Mouse (Mus musculus) ES-E14 (cell line): Measurements from ENCODE around the gene Zp2. TPM values are rescaled to one million over a fixed set of nuclear protein-coding genes. Genes with fewer than 3 reads are reported as not detected.

Experiments
- DNase-seq: peaks from one replicate; pipeline ENCODE4 v3.0.0-alpha.2; 2013; ENCODE audit warnings: low read depth, low spot score
- H3K27ac ChIP-seq: 2 replicates; pipeline ENCODE4 v1.5.1; 2012; ENCODE audit warnings: low read depth, mild to moderate bottlenecking, low read length, moderate library complexity, mixed read lengths; ENCODE audit not compliant: poor library complexity, insufficient read depth, severe bottlenecking
- H3K36me3 ChIP-seq: 2 replicates; pipeline ENCODE4 v1.6.1; 2012; ENCODE audit warnings: mild to moderate bottlenecking, low read length, moderate library complexity, mixed read lengths; ENCODE audit not compliant: control insufficient read depth, poor library complexity, insufficient read depth, severe bottlenecking
- H3K4me1 ChIP-seq, 2 experiments: fragments of 150-350 bp in 1 of 2; sonication (generic) in 1 of 2; 2 replicates each; pipeline ENCODE4 v1.6.1; 2012; ENCODE audit warnings: low read length in 2 of 2, mild to moderate bottlenecking in 1 of 2, mixed read lengths in 1 of 2; ENCODE audit not compliant: control insufficient read depth in 2 of 2, insufficient read depth in 2 of 2, poor library complexity in 1 of 2
- H3K4me3 ChIP-seq, 2 experiments: fragments of 150-350 bp in 1 of 2; sonication (generic) in 1 of 2; 2 replicates each; pipeline ENCODE4 v1.5.1; 2012; ENCODE audit warnings: low read length in 2 of 2, low read depth in 1 of 2, mild to moderate bottlenecking in 1 of 2, mixed read lengths in 1 of 2; ENCODE audit not compliant: insufficient read depth in 1 of 2, poor library complexity in 1 of 2, severe bottlenecking in 1 of 2
- H3K9ac ChIP-seq: 2 replicates; pipeline ENCODE4 v1.6.1; 2012; ENCODE audit warnings: low read depth, mild to moderate bottlenecking, low read length, mixed read lengths; ENCODE audit not compliant: poor library complexity, insufficient read depth, severe bottlenecking
- H3K9me3 ChIP-seq: fragments of 150-350 bp; sonication (generic); 2 replicates; pipeline ENCODE4 v1.6.1; 2012; ENCODE audit warnings: low read depth, mild to moderate bottlenecking, low read length; ENCODE audit not compliant: control insufficient read depth, insufficient read depth
- CHD2 ChIP-seq: IDR thresholded peaks from 2 replicates; pipeline ENCODE4 v1.6.1; 2014; ENCODE audit warnings: mild to moderate bottlenecking, low read depth, low read length, inconsistent platforms
- HCFC1 ChIP-seq: IDR thresholded peaks from 2 replicates; pipeline ENCODE4 v1.6.1; 2012; ENCODE audit warnings: low read length, inconsistent platforms, borderline replicate concordance; ENCODE audit not compliant: insufficient read depth
- MAFK ChIP-seq: IDR thresholded peaks from 2 replicates; pipeline ENCODE4 v1.6.1; 2014; ENCODE audit warnings: mild to moderate bottlenecking, low read depth, low read length, inconsistent platforms; ENCODE audit not compliant: insufficient read depth
- ZC3H11A ChIP-seq: IDR thresholded peaks from 2 replicates; pipeline ENCODE4 v1.6.1; 2012; ENCODE audit warnings: low read depth, mild to moderate bottlenecking, inconsistent platforms, low read length, borderline replicate concordance
- ZNF384 ChIP-seq: IDR thresholded peaks from 2 replicates; pipeline ENCODE4 v1.6.1; 2012; ENCODE audit warnings: low read depth, low read length, inconsistent platforms
- in situ Hi-C, 2 experiments: fragments of 600-800 bp; cut with MboI; formaldehyde crosslinking; loops; one replicate each; pipeline ENCODE4 v1.15.1; 2025; ENCODE audit warnings: low sequenced_read_pairs in 2 of 2, inconsistent platforms in 1 of 2; ENCODE audit not compliant: unreplicated experiment in 2 of 2
- total RNA-seq: library from RNA; depleted of rRNA; stranded (reverse); fragments of 300-350 nt; gene quantifications from 2 replicates; pipeline ENCODE4 v1.2.3, GENCODE M21; 2012

The Zp2 gene
- total RNA-seq, 1 experiment = not detected

GRCm38 (mm10) chr7:120117529-120117928 lies 27.6 kb downstream of the Zp2 start:
- in situ Hi-C loops = no loop called here
- Histone ChIP-seq H3K4me3 (no peak overlapping the region), H3K9me3 (no peaks in the 10 kb centered on the region), H3K36me3 (peaks cover 2% of the 10 kb centered on the region; the same call in 1 of the 2 replicates), H3K27ac (no peak overlapping the region), H3K4me1 (no peaks in the 10 kb centered on the region), H3K9ac (no peak overlapping the region)
- no peak for TF ChIP-seq CHD2
- no peak for DNase-seq

GRCm38 (mm10) chr7:120116976-120117375 lies 28.1 kb downstream of the Zp2 start:
- Histone ChIP-seq H3K4me3 (no peak overlapping the region), H3K36me3 (peaks cover 2% of the 10 kb centered on the region; the same call in 1 of the 2 replicates), H3K9ac (no peak overlapping the region), H3K27ac (no peak overlapping the region), H3K9me3 (no peaks in the 10 kb centered on the region), H3K4me1 (no peaks in the 10 kb centered on the region)
- DNase-seq = no peak
- in situ Hi-C loops = no loop called here
- TF ChIP-seq HCFC1 (no peak), ZNF384 (no peak), ZC3H11A (no peak), MAFK (no peak), CHD2 (no peak)

GRCm38 (mm10) chr7:120109676-120110075 lies 35.4 kb downstream of the Zp2 start:
- H3K36me3 ChIP-seq = no peaks in the 10 kb centered on the region
- no peak overlapping the region for H3K4me3 ChIP-seq
- in situ Hi-C loops = no loop called here
- no peak overlapping the region for H3K9ac ChIP-seq
- no peaks in the 10 kb centered on the region for H3K4me1 ChIP-seq
- H3K27ac ChIP-seq = no peak overlapping the region
- no peaks in the 10 kb centered on the region for H3K9me3 ChIP-seq
- TF ChIP-seq HCFC1 = no peak
- TF ChIP-seq ZC3H11A = no peak
- TF ChIP-seq MAFK = no peak
- no peak for TF ChIP-seq CHD2
- no peak for TF ChIP-seq ZNF384
- no peak for DNase-seq

GRCm38 (mm10) chr7:120106356-120106755 lies 38.7 kb downstream of the Zp2 start:
- H3K9me3 ChIP-seq = no peaks in the 10 kb centered on the region
- H3K36me3 ChIP-seq = no peaks in the 10 kb centered on the region
- no peak for DNase-seq
- no peak overlapping the region for H3K9ac ChIP-seq
- in situ Hi-C loops = no loop called here
- peaks cover 0 to 7% of the 10 kb centered on the region in 2 experiments; a peak in 1 of 4 replicates for H3K4me1 ChIP-seq
- no peak for TF ChIP-seq CHD2
- no peak for TF ChIP-seq ZC3H11A
- TF ChIP-seq ZNF384 = no peak
- TF ChIP-seq HCFC1 = no peak
- TF ChIP-seq MAFK = no peak
- no peak overlapping the region for H3K4me3 ChIP-seq
- no peak overlapping the region for H3K27ac ChIP-seq

- DNase-seq = no peak
- TF ChIP-seq MAFK = no peak
- TF ChIP-seq ZC3H11A = no peak
- TF ChIP-seq CHD2 = no peak
- TF ChIP-seq HCFC1 = no peak
- TF ChIP-seq ZNF384 = no peak
- H3K4me1 ChIP-seq = peaks cover 0 to 7% of the 10 kb centered on the region in 2 experiments; a peak in 1 of 4 replicates
- H3K27ac ChIP-seq = no peak overlapping the region
- no peak overlapping the region for H3K9ac ChIP-seq
- no peak overlapping the region for H3K4me3 ChIP-seq
- in situ Hi-C loops = no loop called here
- H3K9me3 ChIP-seq = no peaks in the 10 kb centered on the region
- no peaks in the 10 kb centered on the region for H3K36me3 ChIP-seq
These were observed 40.1 kb downstream of the Zp2 start for GRCm38 (mm10) chr7:120104975-120105374.
